Mouse (Mus musculus) lung, embryonic 16.5 days (tissue): ENCODE results near the gene Slit3. TPM values are rescaled to one million over a fixed set of nuclear protein-coding genes. Genes with fewer than 3 reads are reported as not detected.

Source experiments
- ATAC-seq: fragments of 200-750 bp; cut with Nextera tagmentation; 2 replicates; pipeline ENCODE4 v1.8.0; 2017; ENCODE audit warnings: low read depth, mild to moderate bottlenecking, moderate library complexity
- H3K27ac ChIP-seq: fragments of 300-500 bp; sonication (generic); 2 replicates; pipeline ENCODE4 v1.5.1; 2014; ENCODE audit warnings: mild to moderate bottlenecking, control low read depth, low read length
- H3K27me3 ChIP-seq: fragments of 300-500 bp; sonication (generic); 2 replicates; pipeline ENCODE4 v1.6.1; 2014; ENCODE audit warnings: low read depth, low read length, mixed read lengths; ENCODE audit not compliant: control insufficient read depth, insufficient read depth
- H3K36me3 ChIP-seq: fragments of 300-500 bp; sonication (generic); 2 replicates; pipeline ENCODE4 v1.6.1; 2014; ENCODE audit warnings: low read length; ENCODE audit not compliant: control insufficient read depth, insufficient read depth
- H3K4me1 ChIP-seq: fragments of 300-500 bp; sonication (generic); replicated peaks from 2 replicates; pipeline ENCODE4 v1.6.1; 2014; ENCODE audit warnings: low read length, mixed read lengths; ENCODE audit not compliant: control insufficient read depth, insufficient read depth
- H3K4me2 ChIP-seq: fragments of 300-500 bp; sonication (generic); 2 replicates; pipeline ENCODE4 v1.6.1; 2014; ENCODE audit warnings: low read depth, low read length, control low read depth
- H3K4me3 ChIP-seq: fragments of 300-500 bp; sonication (generic); 2 replicates; pipeline ENCODE4 v1.5.1; 2014; ENCODE audit warnings: mild to moderate bottlenecking, low read length, control low read depth
- H3K9ac ChIP-seq: fragments of 300-500 bp; sonication (generic); 2 replicates; pipeline ENCODE4 v1.6.1; 2014; ENCODE audit warnings: low read length, control low read depth
- H3K9me3 ChIP-seq: fragments of 300-500 bp; sonication (generic); 2 replicates; pipeline ENCODE4 v1.6.1; 2016; ENCODE audit warnings: low read length; ENCODE audit not compliant: control insufficient read depth
- WGBS: fragments of 180-500 bp; shearing (Covaris S2); extraction: QIAGEN DNeasy Blood & Tissue Kit; methylation state at CpG from one replicate; pipeline ENCODE4 v1.1.7; 2014; 5-methylcytosine and 5-hydroxymethylcytosine counted together
- polyA plus RNA-seq: library from polyadenylated mRNA; unstranded; fragments of >200 nt; fragmentation: Nextera tagmentation; extraction: Ambion mirVana; gene quantifications from 2 replicates; pipeline ENCODE4 v1.2.1, GENCODE M21; 2015

The Slit3 gene
- polyA plus RNA-seq, 1 experiment from 2014 or later, result 9.1 TPM

DNA sequence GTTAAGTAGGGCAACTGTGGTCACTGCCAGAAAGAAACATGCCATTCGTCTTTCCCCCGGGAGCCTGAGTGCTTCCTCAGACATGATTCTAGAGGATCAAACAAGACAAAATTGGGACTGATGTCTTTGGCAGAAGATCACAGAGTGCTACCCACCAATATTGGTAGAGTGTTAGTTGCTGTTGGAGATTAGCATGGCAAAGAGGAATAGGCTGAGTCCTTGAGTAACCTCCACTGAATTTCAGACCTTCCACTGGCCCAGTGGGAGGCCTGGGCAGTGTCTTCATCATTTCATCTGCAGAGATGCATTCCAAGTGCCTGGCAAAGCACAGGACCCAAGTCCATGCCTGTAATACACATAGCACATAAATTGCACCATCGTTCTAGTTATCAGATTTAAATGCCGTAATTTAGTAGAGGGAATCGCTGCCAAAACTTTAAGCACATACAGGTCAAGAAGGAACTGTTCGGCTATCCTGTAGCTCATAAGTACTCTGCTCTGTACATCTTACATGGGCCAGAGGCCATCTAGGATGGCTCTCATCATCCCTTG lies 77.6 kb downstream of the Slit3 start:
- no peaks in the 10 kb centered on the region for H3K36me3 ChIP-seq
- WGBS, result 67% methylated on average over 6 of the region's 6 CpGs
- H3K4me2 ChIP-seq, result no peak overlapping the region
- no peak overlapping the region for H3K4me3 ChIP-seq
- H3K9ac ChIP-seq, result no peak overlapping the region
- H3K27ac ChIP-seq, result no peak overlapping the region
- H3K4me1 ChIP-seq, result peaks cover 21% of the 10 kb centered on the region; the same call in 1 of the 2 replicates
- no peaks in the 10 kb centered on the region for H3K9me3 ChIP-seq
- no peaks in the 10 kb centered on the region for H3K27me3 ChIP-seq
- ATAC-seq, result no peak

DNA sequence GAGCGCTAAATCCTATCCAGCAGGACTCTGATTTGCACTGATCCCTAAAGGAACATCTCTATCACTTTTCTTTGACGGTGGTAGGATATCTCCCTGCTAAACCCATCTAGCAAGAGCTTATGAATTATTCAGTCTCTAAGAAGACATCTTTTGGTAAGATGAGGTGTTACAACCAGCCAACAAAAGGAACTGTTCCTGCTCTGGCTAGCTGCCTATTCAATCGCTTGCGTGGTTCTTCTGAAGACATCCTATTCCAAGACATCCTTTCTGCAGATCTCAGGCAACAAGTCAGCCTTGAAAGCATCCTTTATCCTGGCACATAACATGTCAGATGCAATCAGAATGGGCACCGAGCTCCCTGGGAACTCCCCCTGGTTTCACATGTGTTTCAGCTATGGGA lies 81.3 kb downstream of the Slit3 start:
- Histone ChIP-seq H3K9me3 (no peaks in the 10 kb centered on the region), H3K4me2 (no peak overlapping the region), H3K27me3 (no peaks in the 10 kb centered on the region), H3K27ac (no peak overlapping the region), H3K36me3 (no peaks in the 10 kb centered on the region), H3K9ac (no peak overlapping the region), H3K4me3 (no peak overlapping the region), H3K4me1 (peaks cover 21% of the 10 kb centered on the region; the same call in 1 of the 2 replicates)
- no peak for ATAC-seq
- WGBS, result 54% methylated on average over 5 of the region's 5 CpGs

DNA sequence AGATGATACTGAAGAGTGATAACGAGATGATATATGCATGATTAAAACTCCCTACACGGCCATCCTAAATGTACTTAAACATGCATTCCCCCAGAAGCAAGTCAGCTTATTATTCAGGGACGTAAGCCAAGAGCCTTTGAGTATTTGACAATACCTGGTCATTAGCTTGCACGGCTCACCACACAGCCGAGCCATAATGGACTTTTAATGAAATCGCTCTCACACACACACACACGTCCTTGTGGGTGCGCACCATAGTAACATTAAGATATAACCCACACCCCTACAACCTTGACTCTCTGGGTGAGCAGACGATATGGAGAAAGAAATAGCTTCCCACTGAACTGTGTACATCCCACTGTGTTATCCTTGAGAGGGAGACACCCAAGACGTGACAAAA lies 82.6 kb downstream of the Slit3 start:
- H3K4me1 ChIP-seq, result peaks cover 11% of the 10 kb centered on the region; the same call in 1 of the 2 replicates
- ATAC-seq, result no peak
- H3K9ac ChIP-seq, result no peak overlapping the region
- no peaks in the 10 kb centered on the region for H3K27me3 ChIP-seq
- 52% methylated on average over 10 of the region's 10 CpGs for WGBS
- H3K27ac ChIP-seq, result no peak overlapping the region
- no peaks in the 10 kb centered on the region for H3K9me3 ChIP-seq
- no peaks in the 10 kb centered on the region for H3K36me3 ChIP-seq
- no peak overlapping the region for H3K4me3 ChIP-seq
- no peak overlapping the region for H3K4me2 ChIP-seq

DNA sequence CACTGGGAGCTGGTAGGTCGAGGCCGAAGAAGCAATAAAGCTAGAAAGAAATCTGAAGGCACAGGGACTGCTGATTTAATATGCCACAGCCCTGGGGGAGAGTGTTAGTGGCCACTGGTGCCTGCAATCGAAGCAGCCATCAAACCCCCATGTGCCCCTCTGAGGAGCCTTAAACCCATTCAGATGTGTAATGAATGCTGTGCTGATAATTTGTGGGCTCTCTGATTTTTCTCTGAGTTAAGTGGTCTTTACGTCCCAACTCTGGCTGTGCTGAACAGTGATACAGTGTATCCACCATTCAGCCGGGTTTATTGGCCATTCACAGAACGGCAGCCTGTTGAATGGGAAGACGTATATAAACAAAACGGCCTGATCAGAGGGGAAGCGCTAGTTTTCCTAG lies 83.1 kb downstream of the Slit3 start:
- ATAC-seq, result 0 out of 2 replicates have a peak, but pooled peaks have one; percentile 43
- 35% methylated on average over 9 of the region's 9 CpGs for WGBS
- H3K4me1 ChIP-seq, result peaks cover 10% of the 10 kb centered on the region; the same call in 1 of the 2 replicates
- H3K4me3 ChIP-seq, result no peak overlapping the region
- H3K27ac ChIP-seq, result no peak overlapping the region
- H3K9ac ChIP-seq, result no peak overlapping the region
- H3K9me3 ChIP-seq, result no peaks in the 10 kb centered on the region
- no peaks in the 10 kb centered on the region for H3K27me3 ChIP-seq
- no peaks in the 10 kb centered on the region for H3K36me3 ChIP-seq
- H3K4me2 ChIP-seq, result no peak overlapping the region

DNA sequence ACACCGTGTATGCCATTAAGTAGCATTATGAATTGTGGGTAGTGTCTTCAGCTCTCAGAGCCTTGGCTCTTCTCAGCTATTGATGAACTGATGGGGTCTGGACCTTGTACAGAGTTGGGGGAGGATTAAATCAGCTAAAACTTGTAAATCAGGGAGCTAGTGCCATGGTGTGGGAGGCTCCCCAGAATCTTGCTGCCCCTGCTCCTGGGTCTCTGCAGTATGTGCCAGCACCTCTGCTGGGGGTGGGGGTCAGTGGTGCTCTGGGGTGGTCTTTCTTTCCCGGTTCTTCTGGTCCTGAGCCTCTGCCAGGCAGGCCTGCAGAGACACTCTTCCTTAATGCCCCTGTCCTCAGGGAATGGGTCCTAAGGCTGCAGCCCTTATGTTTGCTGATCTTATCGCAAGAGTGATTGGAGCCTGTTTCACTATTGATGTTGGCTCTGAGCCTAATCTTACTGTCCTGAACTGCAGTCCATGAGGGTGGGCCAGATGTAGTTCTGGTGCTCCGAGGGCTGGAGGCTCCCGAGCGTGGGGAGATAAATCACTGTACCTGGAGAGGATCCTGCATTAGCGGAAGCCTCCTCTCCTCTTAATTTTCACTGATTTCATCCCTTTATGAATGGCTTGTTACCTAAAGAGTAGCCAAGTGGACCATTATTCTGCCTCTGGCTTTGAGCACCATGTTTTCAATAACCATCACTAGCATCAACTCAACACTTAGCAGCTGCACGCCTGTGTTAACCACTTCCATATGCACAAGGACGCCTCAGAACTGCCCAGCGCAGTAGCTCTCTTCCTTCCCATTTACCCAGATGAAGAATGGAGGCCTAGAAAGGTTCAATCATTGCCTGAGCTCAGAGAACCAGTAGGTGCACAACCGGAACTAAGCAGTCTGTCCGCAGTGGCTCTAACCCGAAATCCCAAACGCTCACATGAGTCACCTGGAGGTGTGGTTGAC lies 90.0 kb downstream of the Slit3 start:
- 53% methylated on average over 14 of the region's 14 CpGs for WGBS
- Histone ChIP-seq H3K36me3 (no peaks in the 10 kb centered on the region), H3K4me2 (no peak overlapping the region), H3K9ac (no peak overlapping the region), H3K9me3 (no peaks in the 10 kb centered on the region), H3K4me1 (peaks cover 3% of the 10 kb centered on the region), H3K4me3 (no peak overlapping the region), H3K27me3 (no peaks in the 10 kb centered on the region), H3K27ac (no peak overlapping the region)
- ATAC-seq, result no peak

DNA sequence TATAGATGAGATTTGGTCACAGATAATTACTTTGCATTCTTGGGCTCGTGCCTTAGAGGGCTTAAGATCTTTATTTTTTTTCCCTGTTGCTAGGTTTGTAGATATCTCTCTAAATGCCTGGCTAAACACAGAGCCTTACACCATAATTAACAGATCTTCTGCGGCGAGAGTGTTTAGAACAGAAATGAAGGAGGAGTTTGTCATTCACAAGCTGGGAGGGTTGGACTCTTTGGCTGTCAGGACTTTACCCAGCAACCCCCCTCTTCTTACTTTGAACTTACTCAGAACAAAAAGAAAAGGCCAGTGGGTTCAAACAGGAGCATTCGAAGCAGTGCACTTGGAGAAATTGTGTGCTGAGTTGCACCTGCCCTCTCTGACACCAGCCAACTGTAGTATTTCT lies 103.0 kb downstream of the Slit3 start:
- no peaks in the 10 kb centered on the region for H3K9me3 ChIP-seq
- H3K4me1 ChIP-seq, result no peaks in the 10 kb centered on the region
- no peaks in the 10 kb centered on the region for H3K27me3 ChIP-seq
- no peak overlapping the region for H3K9ac ChIP-seq
- ATAC-seq, result no peak
- H3K27ac ChIP-seq, result no peak overlapping the region
- H3K4me2 ChIP-seq, result no peak overlapping the region
- H3K36me3 ChIP-seq, result no peaks in the 10 kb centered on the region
- WGBS, result 22% methylated on average over 4 of the region's 4 CpGs
- H3K4me3 ChIP-seq, result no peak overlapping the region

DNA sequence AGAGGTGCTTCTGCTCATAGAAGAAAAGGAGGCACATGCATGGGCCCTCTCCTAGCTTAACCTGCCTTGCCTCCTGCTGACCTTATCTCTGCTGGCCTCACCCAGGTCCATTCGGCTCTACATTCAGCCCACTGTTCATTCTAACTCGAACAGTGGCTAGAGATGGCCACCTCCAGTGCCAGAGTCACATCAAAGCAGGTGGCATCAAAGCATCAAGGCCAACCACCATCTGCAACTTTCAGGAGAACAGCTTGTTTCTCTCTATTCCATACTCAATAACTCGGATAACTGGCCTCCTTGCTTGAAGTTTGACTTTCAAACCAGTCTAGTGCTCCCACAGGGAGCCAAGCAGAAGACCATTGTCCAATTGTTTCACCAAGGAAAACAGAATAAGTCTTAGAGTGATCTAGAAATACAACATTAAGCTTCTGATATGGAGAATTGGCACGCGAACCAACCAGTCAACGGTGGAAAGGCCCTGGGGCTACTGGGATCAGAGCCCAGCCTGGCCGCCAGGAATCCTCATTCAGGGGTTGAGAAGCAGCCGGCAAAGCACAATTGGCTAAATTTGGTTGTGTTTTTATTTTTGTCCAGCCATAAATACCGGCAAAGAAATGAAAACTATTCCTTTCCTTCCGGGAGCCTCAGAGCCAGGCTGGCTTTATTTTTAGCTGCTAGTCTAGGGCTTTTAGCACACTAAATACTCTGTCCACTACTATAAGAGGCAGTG lies 110.5 kb downstream of the Slit3 start:
- no peaks in the 10 kb centered on the region for H3K9me3 ChIP-seq
- no peak for ATAC-seq
- H3K27ac ChIP-seq, result no peak overlapping the region

DNA sequence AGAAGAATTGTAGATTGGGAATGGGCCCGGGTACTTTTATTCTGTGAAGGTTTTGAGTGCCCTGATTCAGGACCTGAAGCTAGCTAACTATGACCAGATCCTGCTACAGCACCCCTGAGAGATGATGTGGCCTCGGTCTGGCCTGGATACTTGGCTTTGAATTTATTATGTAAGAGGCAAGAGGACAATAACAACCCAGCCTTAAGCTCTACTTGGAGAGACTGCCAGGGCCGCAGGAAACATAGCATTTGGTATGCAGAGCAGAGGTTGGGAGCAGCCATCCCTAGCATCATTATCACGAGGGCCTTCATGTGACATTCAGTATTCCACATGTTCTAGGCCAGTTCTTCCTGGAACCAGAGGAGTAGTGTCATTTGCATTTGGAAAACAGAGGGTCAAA lies 111.3 kb downstream of the Slit3 start:
- no peaks in the 10 kb centered on the region for H3K9me3 ChIP-seq
- no peak overlapping the region for H3K27ac ChIP-seq
- no peaks in the 10 kb centered on the region for H3K27me3 ChIP-seq
- H3K4me1 ChIP-seq, result no peaks in the 10 kb centered on the region
- no peak overlapping the region for H3K4me2 ChIP-seq
- no peak for ATAC-seq
- no peak overlapping the region for H3K4me3 ChIP-seq
- no peaks in the 10 kb centered on the region for H3K36me3 ChIP-seq
- no peak overlapping the region for H3K9ac ChIP-seq
- 91% methylated on average over 4 of the region's 4 CpGs for WGBS

More for the DNA sequence above, 110.5 kb downstream of the Slit3 start:
- no peaks in the 10 kb centered on the region for H3K4me1 ChIP-seq
- H3K27me3 ChIP-seq, result no peaks in the 10 kb centered on the region
- H3K36me3 ChIP-seq, result no peaks in the 10 kb centered on the region
- H3K4me2 ChIP-seq, result no peak overlapping the region
- no peak overlapping the region for H3K9ac ChIP-seq
- no peak overlapping the region for H3K4me3 ChIP-seq
- whole genome bisulfite sequencing, result 79% methylated on average over 10 of the region's 10 CpGs

DNA sequence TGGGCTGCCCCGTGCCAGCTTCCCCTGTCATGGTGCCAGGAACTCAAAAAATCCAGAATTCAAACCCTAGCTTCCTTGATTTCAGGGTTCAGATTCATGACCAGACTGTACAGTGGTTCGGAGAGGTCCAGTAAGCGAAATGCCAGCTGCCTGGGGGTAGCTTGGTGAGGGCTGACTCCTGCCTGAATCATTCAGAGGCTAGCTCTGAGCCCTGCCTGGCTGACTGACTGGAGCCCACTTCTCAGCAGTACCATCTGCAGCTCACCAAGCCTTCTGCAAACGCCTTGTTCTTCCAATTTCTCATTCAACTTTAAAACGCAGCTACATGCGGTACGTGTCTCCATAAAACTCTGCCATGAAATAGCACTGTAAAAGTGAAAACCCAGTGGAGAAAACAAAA lies 120.4 kb downstream of the Slit3 start:
- Histone ChIP-seq H3K9ac (no peak overlapping the region), H3K4me1 (no peaks in the 10 kb centered on the region), H3K27me3 (no peaks in the 10 kb centered on the region), H3K27ac (no peak overlapping the region), H3K4me3 (no peak overlapping the region), H3K4me2 (no peak overlapping the region), H3K36me3 (no peaks in the 10 kb centered on the region), H3K9me3 (no peaks in the 10 kb centered on the region)
- 86% methylated on average over 7 of the region's 7 CpGs for WGBS
- no peak for ATAC-seq
